Mouse (Mus musculus) limb, embryonic 12.5 days (tissue): Measurements from ENCODE around the gene Gm973. TPM values are rescaled to one million over a fixed set of nuclear protein-coding genes. Genes with fewer than 3 reads are reported as not detected.

Experiments
- ATAC-seq: fragments of 200-750 bp; cut with Nextera tagmentation; 2 replicates; pipeline ENCODE4 v1.8.0; 2017; ENCODE audit warnings: low read depth, moderate TSS enrichment; ENCODE audit not compliant: insufficient number of reproducible peaks, insufficient read depth, low FRiP score, low TSS enrichment
- H3K27ac ChIP-seq: fragments of 300-500 bp; sonication (generic); 2 replicates; pipeline ENCODE4 v1.5.1; 2016; ENCODE audit warnings: mild to moderate bottlenecking, moderate library complexity
- H3K27me3 ChIP-seq: fragments of 300-500 bp; sonication (generic); 2 replicates; pipeline ENCODE4 v1.6.1; 2016; ENCODE audit warnings: mild to moderate bottlenecking, moderate library complexity
- H3K36me3 ChIP-seq: fragments of 300-500 bp; sonication (generic); 2 replicates; pipeline ENCODE4 v1.6.1; 2016; ENCODE audit warnings: mild to moderate bottlenecking, moderate library complexity
- H3K4me1 ChIP-seq: fragments of 300-500 bp; sonication (generic); replicated peaks from 2 replicates; pipeline ENCODE4 v1.6.1; 2016
- H3K4me2 ChIP-seq: fragments of 300-500 bp; sonication (generic); 2 replicates; pipeline ENCODE4 v1.6.1; 2016; ENCODE audit warnings: mild to moderate bottlenecking, moderate library complexity
- H3K4me3 ChIP-seq: fragments of 300-500 bp; sonication (generic); replicated peaks from 2 replicates; pipeline ENCODE4 v1.5.1; 2016; ENCODE audit warnings: mild to moderate bottlenecking
- H3K9ac ChIP-seq: fragments of 300-500 bp; sonication (generic); replicated peaks from 2 replicates; pipeline ENCODE4 v1.6.1; 2016; ENCODE audit warnings: mild to moderate bottlenecking, moderate library complexity
- H3K9me3 ChIP-seq: fragments of 300-500 bp; sonication (generic); 2 replicates; pipeline ENCODE4 v1.6.1; 2016; ENCODE audit warnings: mild to moderate bottlenecking, moderate library complexity
- WGBS: fragments of 180-500 bp; shearing (Covaris S2); methylation state at CpG from one replicate; pipeline ENCODE4 v1.1.7; 2016; 5-methylcytosine and 5-hydroxymethylcytosine counted together
- polyA plus RNA-seq: library from polyadenylated mRNA; unstranded; fragments of >200 nt; fragmentation: Nextera tagmentation; extraction: Ambion mirVana; gene quantifications from 2 replicates; pipeline ENCODE4 v1.2.1, GENCODE M21; 2016

Gm973 gene
- 1.0 and 1.1 TPM in 2 replicates for polyA plus RNA-seq

GRCm38 (mm10) chr1:59516026-59516917 lies at the start of gene Gm973:
Gene Gm973, plus strand, starts transcription at chr1:59516264.
- H3K27ac ChIP-seq: peak within 1 kb of the TSS; percentile 97
- H3K36me3 ChIP-seq: no peaks in the 10 kb centered on the region
- 4% methylated on average over 25 of the region's 25 CpGs for WGBS
- H3K4me2 ChIP-seq: peak within 1 kb of the TSS; percentile 58
- ATAC-seq: peak; percentile 93
- H3K9ac ChIP-seq: peak within 1 kb of the TSS; percentile 56
- H3K9me3 ChIP-seq: no peaks in the 10 kb centered on the region
- peak within 1 kb of the TSS; percentile 34 for H3K4me3 ChIP-seq
- H3K27me3 ChIP-seq: peaks cover 10% of the 10 kb centered on the region; the same call in 1 of the 2 replicates
- peaks cover 48% of the 10 kb centered on the region for H3K4me1 ChIP-seq

DNA sequence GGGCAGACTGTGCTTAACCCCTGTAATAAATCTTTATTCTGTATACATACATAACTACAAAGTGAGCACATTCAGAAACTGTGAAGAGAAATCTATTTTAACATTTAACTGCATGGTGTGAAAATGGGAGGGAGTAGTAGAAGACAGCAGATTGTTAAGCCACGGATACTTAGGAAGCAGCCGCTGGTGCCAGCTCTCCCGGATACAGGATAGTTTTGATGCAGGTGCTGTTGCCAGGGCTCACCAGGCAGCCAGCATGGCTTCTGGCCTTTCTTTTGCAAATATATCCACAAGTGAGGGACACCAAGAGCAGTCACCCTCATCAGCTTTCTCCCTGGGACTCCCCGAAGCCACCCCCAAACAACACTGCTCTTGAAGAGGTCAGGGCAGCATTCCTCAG lies 46.9 kb upstream of the Gm973 start:
- Histone ChIP-seq H3K9me3 (no peaks in the 10 kb centered on the region), H3K4me3 (no peak overlapping the region), H3K4me2 (no peak overlapping the region), H3K27ac (no peak overlapping the region), H3K36me3 (no peaks in the 10 kb centered on the region), H3K27me3 (no peaks in the 10 kb centered on the region), H3K9ac (no peak overlapping the region), H3K4me1 (peaks cover 51% of the 10 kb centered on the region)
- ATAC-seq: no peak
- 32% methylated on average over 4 of the region's 4 CpGs for WGBS

GRCm38 (mm10) chr1:59470766-59471165 lies 45.3 kb upstream of the Gm973 start:
- H3K9ac ChIP-seq: no peak overlapping the region
- H3K27ac ChIP-seq: no peak overlapping the region
- H3K4me2 ChIP-seq: no peak overlapping the region
- WGBS: 47% methylated on average over 4 of the region's 4 CpGs
- peaks cover 39% of the 10 kb centered on the region for H3K4me1 ChIP-seq
- H3K36me3 ChIP-seq: no peaks in the 10 kb centered on the region
- no peaks in the 10 kb centered on the region for H3K9me3 ChIP-seq
- no peak overlapping the region for H3K4me3 ChIP-seq
- H3K27me3 ChIP-seq: no peaks in the 10 kb centered on the region
- no peak for ATAC-seq

DNA sequence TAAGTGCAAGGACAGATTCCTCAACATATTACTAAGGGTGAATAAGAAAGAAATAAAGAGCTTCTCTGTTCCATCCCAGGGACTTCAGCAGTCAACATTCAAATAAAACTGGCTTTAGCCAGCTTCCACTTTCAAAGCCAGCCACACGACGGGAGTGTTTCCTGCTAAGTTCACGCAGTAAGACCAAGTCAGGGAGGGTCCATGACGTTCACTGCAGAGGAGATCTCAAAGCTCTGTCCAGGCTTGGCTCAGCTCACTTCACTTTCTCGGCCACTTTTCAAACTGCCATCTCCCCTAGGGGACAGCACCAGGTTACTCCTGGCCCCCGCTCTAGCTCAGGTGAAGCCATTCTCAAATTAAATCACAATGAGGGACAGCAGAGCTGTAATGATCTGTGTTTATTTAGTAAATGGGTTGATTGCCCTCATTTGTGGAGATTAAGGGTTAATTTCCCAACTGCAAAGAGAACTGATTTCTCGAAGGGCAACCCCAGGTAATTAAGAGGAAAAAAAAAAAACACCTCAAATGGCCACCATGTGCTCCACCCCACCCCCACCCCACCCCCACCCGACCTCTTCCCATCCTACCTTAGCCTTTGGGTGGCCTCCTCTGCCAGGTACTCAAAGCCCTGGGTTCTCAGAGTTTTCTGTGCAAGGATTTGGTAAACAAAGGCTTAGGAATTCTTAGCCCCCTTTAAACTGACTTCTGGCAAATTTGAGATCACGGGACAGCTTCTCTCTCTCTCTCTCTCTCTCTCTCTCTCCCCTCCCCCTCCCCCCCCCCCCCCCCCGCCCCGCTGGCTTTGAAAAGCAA lies 43.5 kb upstream of the Gm973 start:
- ATAC-seq: no peak
- Histone ChIP-seq H3K27me3 (no peaks in the 10 kb centered on the region), H3K4me2 (peak overlapping the region; percentile 19), H3K36me3 (no peaks in the 10 kb centered on the region), H3K27ac (no peak overlapping the region), H3K4me1 (peaks cover 36% of the 10 kb centered on the region), H3K9ac (no peak overlapping the region), H3K4me3 (no peak overlapping the region), H3K9me3 (no peaks in the 10 kb centered on the region)
- WGBS: 6% methylated on average over 11 of the region's 11 CpGs

GRCm38 (mm10) chr1:59473181-59473555 lies 42.9 kb upstream of the Gm973 start:
- Histone ChIP-seq H3K4me2 (peak overlapping the region; percentile 19), H3K36me3 (no peaks in the 10 kb centered on the region), H3K27ac (no peak overlapping the region), H3K9ac (no peak overlapping the region), H3K9me3 (no peaks in the 10 kb centered on the region), H3K27me3 (no peaks in the 10 kb centered on the region), H3K4me3 (no peak overlapping the region), H3K4me1 (peaks cover 36% of the 10 kb centered on the region)
- 3% methylated on average over 4 of the region's 4 CpGs for WGBS
- ATAC-seq: no peak

DNA sequence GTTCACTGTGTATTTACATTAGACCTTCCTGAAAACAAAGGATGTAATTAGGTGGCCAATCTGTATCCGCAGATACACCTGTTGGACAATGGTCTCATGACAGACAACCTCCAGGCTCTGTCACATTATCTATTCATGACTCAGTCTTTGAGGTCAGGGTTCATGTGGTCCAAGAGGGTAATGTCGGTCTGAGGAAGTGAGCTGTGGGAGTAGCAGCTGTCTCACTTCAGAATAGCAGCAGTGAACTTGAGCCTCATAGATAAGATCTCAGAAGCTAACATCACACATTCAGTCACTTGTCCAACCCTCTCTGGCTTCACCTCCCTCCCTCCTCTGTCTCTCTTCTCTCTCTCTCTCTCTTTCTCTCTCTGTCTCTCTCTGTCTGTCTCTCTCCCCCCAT lies 40.4 kb upstream of the Gm973 start:
- Histone ChIP-seq H3K9ac (no peak overlapping the region), H3K4me3 (no peak overlapping the region), H3K4me2 (no peak overlapping the region), H3K9me3 (no peaks in the 10 kb centered on the region), H3K36me3 (no peaks in the 10 kb centered on the region), H3K27ac (no peak overlapping the region), H3K27me3 (no peaks in the 10 kb centered on the region), H3K4me1 (peaks cover 39% of the 10 kb centered on the region)
- ATAC-seq: no peak
- 36% methylated on average over 2 of the region's 2 CpGs for WGBS

- ATAC-seq: no peak
- Histone ChIP-seq H3K9ac (no peak overlapping the region), H3K4me1 (peaks cover 23% of the 10 kb centered on the region), H3K9me3 (no peaks in the 10 kb centered on the region), H3K27me3 (no peaks in the 10 kb centered on the region), H3K36me3 (peaks cover 1% of the 10 kb centered on the region; the same call in 1 of the 2 replicates), H3K4me3 (no peak overlapping the region), H3K27ac (no peak overlapping the region), H3K4me2 (no peak overlapping the region)
- 77% methylated on average over 3 of the region's 3 CpGs for WGBS
These were observed 37.2 kb upstream of the Gm973 start for GRCm38 (mm10) chr1:59478911-59479310.

DNA sequence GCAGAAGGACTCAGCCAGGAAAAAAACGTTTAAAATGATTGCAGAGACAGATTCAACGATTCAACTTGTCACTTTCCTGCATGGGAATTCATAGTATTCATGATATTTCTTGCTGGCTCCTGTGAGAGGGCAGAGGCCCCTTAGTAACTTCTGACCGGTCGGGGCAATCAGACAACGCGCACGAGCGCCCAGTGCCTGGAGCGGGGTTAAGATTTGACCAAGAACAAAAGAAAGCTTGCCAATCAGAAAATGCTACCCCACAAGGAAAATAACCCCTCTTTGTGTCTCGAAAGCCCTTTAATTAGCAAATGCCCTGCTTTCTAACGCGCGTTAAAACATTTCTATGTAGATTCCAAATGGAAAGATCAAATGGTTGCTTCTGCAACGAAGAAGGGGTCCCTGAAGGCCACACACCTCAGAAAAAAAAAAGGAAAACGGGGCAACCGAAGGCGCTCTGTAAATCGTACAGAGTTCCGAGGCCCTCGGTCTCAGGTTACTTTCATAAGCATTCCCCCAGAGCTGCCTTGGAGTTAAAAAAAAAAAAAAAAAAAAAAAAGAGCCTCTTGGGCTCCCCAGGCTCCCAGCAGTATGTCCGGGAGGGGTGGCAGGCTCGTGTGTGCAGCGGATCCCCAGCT lies 35.1 kb upstream of the Gm973 start:
- Histone ChIP-seq H3K27me3 (no peaks in the 10 kb centered on the region), H3K4me3 (peak overlapping the region; percentile 97), H3K27ac (peak overlapping the region; percentile 99), H3K36me3 (peaks cover 9% of the 10 kb centered on the region), H3K4me2 (peak overlapping the region; percentile 99), H3K4me1 (peaks cover 42% of the 10 kb centered on the region), H3K9me3 (no peaks in the 10 kb centered on the region), H3K9ac (peak overlapping the region; percentile 65)
- no peak for ATAC-seq
- under 1% methylated on average over 23 of the region's 23 CpGs for WGBS

DNA sequence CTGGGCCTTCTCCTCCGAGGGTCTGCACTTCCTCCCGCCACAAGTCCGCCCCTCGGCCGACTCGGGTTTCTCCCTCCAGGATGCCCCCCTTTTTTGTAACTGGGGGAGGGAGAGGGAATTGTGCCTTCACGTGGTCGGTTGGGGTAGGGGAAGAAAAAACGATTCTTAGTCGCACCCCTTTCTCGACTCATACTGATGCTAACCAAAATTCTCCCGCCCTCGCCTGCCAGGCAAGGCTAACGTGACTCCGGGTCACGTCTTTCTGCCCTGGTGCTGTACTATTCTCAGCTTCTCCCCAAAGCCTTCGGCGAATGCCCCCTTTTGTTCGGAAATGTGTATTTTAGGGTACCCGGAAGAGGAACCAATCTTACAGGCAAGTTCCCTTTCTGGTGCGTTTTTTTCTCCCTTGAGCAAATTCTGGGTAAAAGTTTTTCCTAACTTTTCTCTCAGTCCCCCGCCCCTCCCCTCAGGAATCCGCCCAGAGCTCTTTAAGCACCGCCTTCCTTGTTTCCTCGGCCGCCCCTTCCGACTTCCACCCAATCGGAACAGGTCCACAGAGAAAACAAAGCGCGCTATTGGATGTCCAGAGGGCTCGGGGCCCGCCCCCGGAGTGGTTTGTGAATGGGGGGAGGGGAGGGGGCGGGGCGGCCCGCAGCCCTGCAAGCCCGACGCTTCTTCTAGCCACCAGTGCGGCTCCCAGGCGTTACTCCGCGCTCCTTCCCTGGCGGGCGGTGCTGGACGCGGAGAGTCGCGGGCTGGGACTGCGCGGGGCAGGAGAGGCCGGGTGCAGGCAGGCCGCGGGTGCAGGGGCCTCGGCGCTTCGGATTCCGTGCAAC lies 34.4 kb upstream of the Gm973 start:
- H3K9me3 ChIP-seq: no peaks in the 10 kb centered on the region
- peak overlapping the region; percentile 99 for H3K27ac ChIP-seq
- H3K36me3 ChIP-seq: peaks cover 9% of the 10 kb centered on the region
- peak overlapping the region; percentile 97 for H3K4me3 ChIP-seq
- peak overlapping the region; percentile 99 for H3K4me2 ChIP-seq
- peak overlapping the region; percentile 99 for H3K9ac ChIP-seq
- H3K4me1 ChIP-seq: peaks cover 48% of the 10 kb centered on the region
- peak; percentile 87 for ATAC-seq
- H3K27me3 ChIP-seq: no peaks in the 10 kb centered on the region
- under 1% methylated on average over 57 of the region's 57 CpGs for WGBS

- H3K4me3 ChIP-seq: peak within 1 kb of the TSS; percentile 97
- no peaks in the 10 kb centered on the region for H3K27me3 ChIP-seq
- ATAC-seq: no peak; the same call in 1 of the 2 replicates
These were observed 33.8 kb upstream of the Gm973 start, which contains the start of gene Fzd7 for GRCm38 (mm10) chr1:59482331-59482695. Gene Fzd7, plus strand, starts transcription at chr1:59482424.

More at GRCm38 (mm10) chr1:59482331-59482695, 33.8 kb upstream of the Gm973 start, which contains the start of gene Fzd7:
- Histone ChIP-seq H3K4me2 (peak within 1 kb of the TSS; percentile 99), H3K4me1 (peaks cover 54% of the 10 kb centered on the region), H3K9me3 (no peaks in the 10 kb centered on the region), H3K36me3 (peaks cover 12% of the 10 kb centered on the region), H3K9ac (peak within 1 kb of the TSS; percentile 99), H3K27ac (peak within 1 kb of the TSS; percentile 99)
- under 1% methylated on average over 35 of the region's 35 CpGs for WGBS
